Mouse (Mus musculus) bone marrow macrophage, adult 2 months (primary cell): Measurements from ENCODE around the gene Slc35e3. TPM values are rescaled to one million over a fixed set of nuclear protein-coding genes. Genes with fewer than 3 reads are reported as not detected.

Experiments used
- H3K27ac ChIP-seq: 2 replicates; pipeline ENCODE4 v1.5.1; 2012; ENCODE audit warnings: low read depth, low read length; ENCODE audit not compliant: insufficient read depth
- H3K4me1 ChIP-seq: 2 replicates; pipeline ENCODE4 v1.6.1; 2012; ENCODE audit warnings: low read length; ENCODE audit not compliant: control insufficient read depth, insufficient read depth
- H3K4me3 ChIP-seq: 2 replicates; pipeline ENCODE4 v1.5.1; 2012; ENCODE audit warnings: mild to moderate bottlenecking, low read length, moderate library complexity; ENCODE audit not compliant: insufficient read depth
- CTCF ChIP-seq: IDR thresholded peaks from 2 replicates; pipeline ENCODE4 v1.5.1; 2012; ENCODE audit warnings: low read depth, mild to moderate bottlenecking, low read length, moderate library complexity
- POLR2A ChIP-seq: IDR thresholded peaks from 2 replicates; pipeline ENCODE4 v1.6.1; 2012; ENCODE audit warnings: mild to moderate bottlenecking, low read depth, low read length, borderline replicate concordance
- polyA plus RNA-seq: library from polyadenylated mRNA; stranded (reverse); fragments of >200 nt; gene quantifications from 2 replicates; pipeline ENCODE4 v1.2.4, GENCODE M21; 2012; ENCODE audit not compliant: missing spikeins, insufficient read depth, insufficient read length

Gene Slc35e3
- polyA plus RNA-seq, 1 experiment, result 5.4 TPM

GRCm38 (mm10) chr10:117685171-117685848 is 60.9 kb downstream of the Slc35e3 start:
- peaks cover 14% of the 10 kb centered on the region for H3K4me1 ChIP-seq
- no peak overlapping the region for H3K4me3 ChIP-seq
- TF ChIP-seq CTCF (no peak), POLR2A (no peak)
- H3K27ac ChIP-seq, result peak overlapping the region; percentile 62

GRCm38 (mm10) chr10:117684298-117685170 is 61.6 kb downstream of the Slc35e3 start:
- no peak for TF ChIP-seq POLR2A
- TF ChIP-seq CTCF, result no peak
- H3K4me3 ChIP-seq, result no peak overlapping the region

GRCm38 (mm10) chr10:117683734-117684037 is 62.5 kb downstream of the Slc35e3 start:
- Histone ChIP-seq H3K27ac (no peak overlapping the region), H3K4me1 (peaks cover 14% of the 10 kb centered on the region), H3K4me3 (no peak overlapping the region)
- no peak for TF ChIP-seq CTCF
- TF ChIP-seq POLR2A, result no peak

More at GRCm38 (mm10) chr10:117684298-117685170, 61.6 kb downstream of the Slc35e3 start:
- H3K27ac ChIP-seq, result peak overlapping the region; percentile 62
- peaks cover 14% of the 10 kb centered on the region for H3K4me1 ChIP-seq

Other genes starting within 250 kb of the Slc35e3 start
- not detected in 2 replicates for gene Cpm, start 116.9 kb downstream of the Slc35e3 start, polyA plus RNA-seq
- 94.2 and 95.5 TPM in 2 replicates for gene Mdm2, start 35.6 kb downstream of the Slc35e3 start, polyA plus RNA-seq
- gene Nup107, start 46.3 kb upstream of the Slc35e3 start, polyA plus RNA-seq, result 18.2 and 18.9 TPM in 2 replicates
- 454 and 458 TPM in 2 replicates for gene Rap1b, start 99.7 kb upstream of the Slc35e3 start, polyA plus RNA-seq